Mouse (Mus musculus): ENCODE results near the gene Fbxw2. TPM values are rescaled to one million over a fixed set of nuclear protein-coding genes. Genes with fewer than 3 reads are reported as not detected.
"Not testable (repeated sequence)": the region's sequence is repeated elsewhere in the genome, so short reads cannot be mapped to it uniquely, and the experiment has no call there.

The Fbxw2 gene
- polyA plus RNA-seq, 1 experiment from 2014 or later, result 86.6 TPM

GRCm38 (mm10) chr2:34857728-34858127 lies 31.6 kb upstream of the Fbxw2 start:
- Histone ChIP-seq H3K4me3 (ENCODE audit: low read depth, low read length) (no peak overlapping the region), H3K4me2 (replicated peaks; ENCODE audit: low read depth, low read length) (no peak overlapping the region), H3K4me1 (ENCODE audit: insufficient read depth, low read depth, low read length) (no peaks in the 10 kb centered on the region), H3K27ac (ENCODE audit: low read length) (no peak overlapping the region), H3K9me3 (ENCODE audit: low read length) (no peaks in the 10 kb centered on the region), H3K27me3 (replicated peaks; ENCODE audit: insufficient read depth, low read length) (no peaks in the 10 kb centered on the region), H3K9ac (replicated peaks; ENCODE audit: low read depth) (no peak overlapping the region), H3K36me3 (ENCODE audit: insufficient read depth, low read length) (peaks cover 34% of the 10 kb centered on the region)
- DNase-seq (ENCODE audit: low spot score) (no peak), ATAC-seq (no peak)
- WGBS, result 92% methylated on average over 8 of the region's 8 CpGs
- no peak for TF ChIP-seq CTCF (IDR thresholded peaks at IDR 0.05)
- no peak for TF ChIP-seq EP300 (IDR thresholded peaks at IDR 0.05)

- H3K4me3 ChIP-seq (ENCODE audit: low read depth, low read length), result no peak overlapping the region
- whole genome bisulfite sequencing, result 91% methylated on average over 4 of the region's 4 CpGs
- no peak overlapping the region for H3K4me2 ChIP-seq (replicated peaks; ENCODE audit: low read depth, low read length)
- no peaks in the 10 kb centered on the region for H3K9me3 ChIP-seq (ENCODE audit: low read length)
- TF ChIP-seq CTCF (IDR thresholded peaks at IDR 0.05), result peak; percentile 61
- no peak for TF ChIP-seq EP300 (IDR thresholded peaks at IDR 0.05)
- ATAC-seq (no peak), DNase-seq (ENCODE audit: low spot score) (no peak)
- peaks cover 41% of the 10 kb centered on the region for H3K36me3 ChIP-seq (ENCODE audit: insufficient read depth, low read length)
- no peaks in the 10 kb centered on the region for H3K4me1 ChIP-seq (ENCODE audit: insufficient read depth, low read depth, low read length)
- H3K27ac ChIP-seq (ENCODE audit: low read length), result no peak overlapping the region
- no peaks in the 10 kb centered on the region for H3K27me3 ChIP-seq (replicated peaks; ENCODE audit: insufficient read depth, low read length)
- H3K9ac ChIP-seq (replicated peaks; ENCODE audit: low read depth), result no peak overlapping the region
Measured at GRCm38 (mm10) chr2:34855265-34855664, 29.2 kb upstream of the Fbxw2 start.

- H3K27ac ChIP-seq (ENCODE audit: low read length), result no peak overlapping the region
- 0 out of 2 replicates have a peak, but pooled peaks cover 10% of the 10 kb centered on the region for H3K36me3 ChIP-seq (ENCODE audit: insufficient read depth, low read length)
- H3K4me3 ChIP-seq (ENCODE audit: low read depth, low read length), result no peak overlapping the region
- DNase-seq (ENCODE audit: low spot score), result no peak
- TF ChIP-seq EP300 (IDR thresholded peaks at IDR 0.05) (no peak), CTCF (IDR thresholded peaks at IDR 0.05) (no peak)
- H3K9me3 ChIP-seq (ENCODE audit: low read length), result no peaks in the 10 kb centered on the region
- H3K4me1 ChIP-seq (ENCODE audit: insufficient read depth, low read depth, low read length), result no peaks in the 10 kb centered on the region
- no peaks in the 10 kb centered on the region for H3K27me3 ChIP-seq (replicated peaks; ENCODE audit: insufficient read depth, low read length)
- WGBS, result 76% methylated on average over 1 of the region's 1 CpGs
- H3K4me2 ChIP-seq (replicated peaks; ENCODE audit: low read depth, low read length), result no peak overlapping the region
- no peak overlapping the region for H3K9ac ChIP-seq (replicated peaks; ENCODE audit: low read depth)
- no peak for ATAC-seq
Measured at GRCm38 (mm10) chr2:34847702-34848101, 21.6 kb upstream of the Fbxw2 start.

- Histone ChIP-seq H3K9me3 (ENCODE audit: low read length) (no peaks in the 10 kb centered on the region), H3K36me3 (ENCODE audit: insufficient read depth, low read length) (no peaks in the 10 kb centered on the region), H3K4me3 (ENCODE audit: low read depth, low read length) (no peak overlapping the region), H3K9ac (replicated peaks; ENCODE audit: low read depth) (no peak overlapping the region), H3K27ac (ENCODE audit: low read length) (peak overlapping the region; percentile 59; the same call in 1 of the 2 replicates), H3K4me1 (ENCODE audit: insufficient read depth, low read depth, low read length) (no peaks in the 10 kb centered on the region), H3K27me3 (replicated peaks; ENCODE audit: insufficient read depth, low read length) (no peaks in the 10 kb centered on the region), H3K4me2 (replicated peaks; ENCODE audit: low read depth, low read length) (no peak overlapping the region)
- peak; percentile 73 for TF ChIP-seq EP300 (IDR thresholded peaks at IDR 0.05)
- no peak for TF ChIP-seq CTCF (IDR thresholded peaks at IDR 0.05)
- peak; percentile 85 for ATAC-seq
- WGBS, result 72% methylated on average over 11 of the region's 11 CpGs
- DNase-seq (ENCODE audit: low spot score), result peak; percentile 25
Measured at GRCm38 (mm10) chr2:34843211-34843939, 17.3 kb upstream of the Fbxw2 start.

- ATAC-seq (no peak), DNase-seq (ENCODE audit: low spot score) (no peak)
- Histone ChIP-seq H3K4me1 (ENCODE audit: insufficient read depth, low read depth, low read length) (no peaks in the 10 kb centered on the region), H3K9ac (replicated peaks; ENCODE audit: low read depth) (no peak overlapping the region), H3K27me3 (replicated peaks; ENCODE audit: insufficient read depth, low read length) (no peaks in the 10 kb centered on the region), H3K4me3 (ENCODE audit: low read depth, low read length) (no peak overlapping the region), H3K4me2 (replicated peaks; ENCODE audit: low read depth, low read length) (no peak overlapping the region), H3K27ac (ENCODE audit: low read length) (no peak overlapping the region), H3K36me3 (ENCODE audit: insufficient read depth, low read length) (no peaks in the 10 kb centered on the region), H3K9me3 (ENCODE audit: low read length) (no peaks in the 10 kb centered on the region)
- 88% methylated on average over 8 of the region's 8 CpGs for WGBS
- TF ChIP-seq EP300 (IDR thresholded peaks at IDR 0.05) (no peak), CTCF (IDR thresholded peaks at IDR 0.05) (no peak)
Measured at GRCm38 (mm10) chr2:34841706-34842105, 15.6 kb upstream of the Fbxw2 start.

GRCm38 (mm10) chr2:34840143-34840542 lies 14.0 kb upstream of the Fbxw2 start:
- H3K9ac ChIP-seq (replicated peaks; ENCODE audit: low read depth); H3K4me1 ChIP-seq (ENCODE audit: insufficient read depth, low read depth, low read length); DNase-seq (ENCODE audit: low spot score); H3K4me2 ChIP-seq (replicated peaks; ENCODE audit: low read depth, low read length); H3K36me3 ChIP-seq (ENCODE audit: insufficient read depth, low read length); ATAC-seq; H3K27ac ChIP-seq (ENCODE audit: low read length); H3K27me3 ChIP-seq (replicated peaks; ENCODE audit: insufficient read depth, low read length); H3K4me3 ChIP-seq (ENCODE audit: low read depth, low read length); H3K9me3 ChIP-seq (ENCODE audit: low read length): not testable (repeated sequence)
- TF ChIP-seq CTCF (IDR thresholded peaks at IDR 0.05), result peak; percentile 30; the same call in 1 of the 2 replicates
- WGBS, result 77% methylated on average over 5 of the region's 5 CpGs

Data from lung, postnatal 0 days (tissue).